Mouse (Mus musculus) forebrain, embryonic 14.5 days (tissue): ENCODE results near the gene Gm17409. TPM values are rescaled to one million over a fixed set of nuclear protein-coding genes. Genes with fewer than 3 reads are reported as not detected.

Experiments
- ATAC-seq: fragments of 200-750 bp; cut with Nextera tagmentation; 2 replicates; pipeline ENCODE4 v1.8.0; 2017; ENCODE audit warnings: mild to moderate bottlenecking, moderate library complexity
- DNase-seq: peaks from one replicate; pipeline ENCODE4 v3.0.0-alpha.2; 2015; ENCODE audit warnings: low spot score
- H3K27ac ChIP-seq: fragments of 300-500 bp; sonication (generic); 2 replicates; pipeline ENCODE4 v1.5.1; 2014; ENCODE audit warnings: low read depth, mild to moderate bottlenecking, control low read depth, low read length, moderate library complexity
- H3K27me3 ChIP-seq: fragments of 300-500 bp; sonication (generic); replicated peaks from 2 replicates; pipeline ENCODE4 v1.6.1; 2014; ENCODE audit warnings: low read length, control low read depth, mixed read lengths; ENCODE audit not compliant: control insufficient read depth, insufficient read depth
- H3K36me3 ChIP-seq: fragments of 300-500 bp; sonication (generic); 2 replicates; pipeline ENCODE4 v1.6.1; 2014; ENCODE audit warnings: low read length, control low read depth; ENCODE audit not compliant: control insufficient read depth, insufficient read depth
- H3K4me1 ChIP-seq: fragments of 300-500 bp; sonication (generic); 2 replicates; pipeline ENCODE4 v1.6.1; 2014; ENCODE audit warnings: antibody characterized with exemption, low read length, control low read depth; ENCODE audit not compliant: control insufficient read depth, insufficient read depth
- H3K4me2 ChIP-seq: fragments of 300-500 bp; sonication (generic); 2 replicates; pipeline ENCODE4 v1.6.1; 2014; ENCODE audit warnings: mild to moderate bottlenecking, control low read depth, low read length
- H3K4me3 ChIP-seq: fragments of 300-500 bp; sonication (generic); 2 replicates; pipeline ENCODE4 v1.5.1; 2014; ENCODE audit warnings: low read depth, low read length, control low read depth
- H3K9ac ChIP-seq: fragments of 300-500 bp; sonication (generic); 2 replicates; pipeline ENCODE4 v1.6.1; 2014; ENCODE audit warnings: mild to moderate bottlenecking, low read length, control low read depth, moderate library complexity
- H3K9me3 ChIP-seq: fragments of 300-500 bp; sonication (generic); replicated peaks from 2 replicates; pipeline ENCODE4 v1.6.1; 2016; ENCODE audit warnings: low read length, control low read depth, mixed read lengths; ENCODE audit not compliant: control insufficient read depth
- WGBS: fragments of 180-500 bp; shearing (Covaris S2); extraction: QIAGEN DNeasy Blood & Tissue Kit; methylation state at CpG from one replicate; pipeline ENCODE4 v1.1.7; 2014; 5-methylcytosine and 5-hydroxymethylcytosine counted together
- polyA plus RNA-seq: library from polyadenylated mRNA; unstranded; fragments of >200 nt; fragmentation: Nextera tagmentation; extraction: Ambion mirVana; gene quantifications from 2 replicates; pipeline ENCODE4 v1.2.1, GENCODE M21; 2014

The Gm17409 gene
- polyA plus RNA-seq, 1 experiment from 2014 or later, result not detected

DNA sequence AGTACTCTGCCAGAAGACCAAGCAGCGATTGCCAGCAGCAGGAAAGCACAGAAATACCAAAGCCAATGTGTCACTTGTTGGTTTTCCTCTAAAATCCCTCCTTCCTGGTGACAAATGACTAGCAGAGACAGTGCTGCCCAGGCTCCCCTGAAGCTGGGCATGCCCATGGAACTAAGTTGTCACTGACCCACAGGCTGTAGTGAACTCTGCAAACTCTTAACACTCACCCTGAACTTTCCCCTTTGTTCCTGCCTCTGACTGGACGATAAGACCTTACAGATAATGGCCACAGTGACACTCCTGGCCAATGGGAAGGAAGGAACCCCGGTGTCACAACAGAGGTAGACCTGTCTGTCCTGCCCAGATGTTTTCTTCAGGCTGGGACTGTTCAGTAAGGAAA lies 43.3 kb downstream of the Gm17409 start:
- H3K36me3 ChIP-seq, result no peaks in the 10 kb centered on the region
- H3K9ac ChIP-seq, result no peak overlapping the region
- WGBS, result 87% methylated on average over 3 of the region's 3 CpGs
- no peaks in the 10 kb centered on the region for H3K9me3 ChIP-seq
- DNase-seq (no peak), ATAC-seq (no peak)
- H3K27ac ChIP-seq, result no peak overlapping the region
- H3K4me3 ChIP-seq, result no peak overlapping the region
- H3K27me3 ChIP-seq, result no peaks in the 10 kb centered on the region
- H3K4me1 ChIP-seq, result peaks cover 8% of the 10 kb centered on the region
- H3K4me2 ChIP-seq, result no peak overlapping the region

GRCm38 (mm10) chr2:58514489-58514888 lies 44.6 kb downstream of the Gm17409 start:
- Histone ChIP-seq H3K4me3 (no peak overlapping the region), H3K4me1 (peaks cover 8% of the 10 kb centered on the region), H3K36me3 (no peaks in the 10 kb centered on the region), H3K9ac (no peak overlapping the region), H3K27me3 (no peaks in the 10 kb centered on the region), H3K27ac (no peak overlapping the region), H3K9me3 (no peaks in the 10 kb centered on the region), H3K4me2 (no peak overlapping the region)
- DNase-seq (no peak), ATAC-seq (no peak)
- WGBS, result 93% methylated on average over 11 of the region's 11 CpGs

GRCm38 (mm10) chr2:58516000-58516399 lies 46.1 kb downstream of the Gm17409 start:
- Histone ChIP-seq H3K36me3 (no peaks in the 10 kb centered on the region), H3K9me3 (no peaks in the 10 kb centered on the region), H3K4me1 (peaks cover 8% of the 10 kb centered on the region), H3K4me3 (no peak overlapping the region), H3K27ac (no peak overlapping the region; the same call in 1 of the 2 replicates), H3K9ac (no peak overlapping the region), H3K27me3 (no peaks in the 10 kb centered on the region), H3K4me2 (no peak overlapping the region)
- ATAC-seq, result no peak
- DNase-seq, result no peak
- WGBS, result 50% methylated on average over 15 of the region's 15 CpGs

GRCm38 (mm10) chr2:58516920-58517319 lies 47.0 kb downstream of the Gm17409 start:
- no peak overlapping the region for H3K4me3 ChIP-seq
- DNase-seq (no peak), ATAC-seq (no peak)
- WGBS, result 64% methylated on average over 6 of the region's 6 CpGs
- peaks cover 8% of the 10 kb centered on the region for H3K4me1 ChIP-seq
- no peak overlapping the region for H3K27ac ChIP-seq
- no peak overlapping the region for H3K9ac ChIP-seq
- H3K36me3 ChIP-seq, result no peaks in the 10 kb centered on the region
- no peaks in the 10 kb centered on the region for H3K27me3 ChIP-seq
- no peak overlapping the region for H3K4me2 ChIP-seq
- no peaks in the 10 kb centered on the region for H3K9me3 ChIP-seq

- no peaks in the 10 kb centered on the region for H3K36me3 ChIP-seq
- ATAC-seq, result no peak
- H3K27ac ChIP-seq, result no peak overlapping the region
- H3K9ac ChIP-seq, result no peak overlapping the region
- no peak for DNase-seq
- WGBS, result 84% methylated on average over 1 of the region's 1 CpGs
- no peaks in the 10 kb centered on the region for H3K9me3 ChIP-seq
- H3K4me2 ChIP-seq, result no peak overlapping the region
- H3K4me1 ChIP-seq, result peaks cover 8% of the 10 kb centered on the region
- H3K27me3 ChIP-seq, result no peaks in the 10 kb centered on the region
- H3K4me3 ChIP-seq, result no peak overlapping the region
These were observed 48.6 kb downstream of the Gm17409 start for GRCm38 (mm10) chr2:58518517-58518916.

Other genes starting within 250 kb of the Gm17409 start
- gene Acvr1c, start 112.2 kb upstream of the Gm17409 start, polyA plus RNA-seq, result 1.1 and 1.2 TPM in 2 replicates
- 8.7 and 9.5 TPM in 2 replicates for gene Acvr1, start 97.0 kb downstream of the Gm17409 start, polyA plus RNA-seq
- gene Upp2, start 97.2 kb downstream of the Gm17409 start, polyA plus RNA-seq, result 13.1 TPM in 2 replicates